Mouse (Mus musculus): ENCODE data around the gene Sh3bp4.

Gene Sh3bp4

DNA sequence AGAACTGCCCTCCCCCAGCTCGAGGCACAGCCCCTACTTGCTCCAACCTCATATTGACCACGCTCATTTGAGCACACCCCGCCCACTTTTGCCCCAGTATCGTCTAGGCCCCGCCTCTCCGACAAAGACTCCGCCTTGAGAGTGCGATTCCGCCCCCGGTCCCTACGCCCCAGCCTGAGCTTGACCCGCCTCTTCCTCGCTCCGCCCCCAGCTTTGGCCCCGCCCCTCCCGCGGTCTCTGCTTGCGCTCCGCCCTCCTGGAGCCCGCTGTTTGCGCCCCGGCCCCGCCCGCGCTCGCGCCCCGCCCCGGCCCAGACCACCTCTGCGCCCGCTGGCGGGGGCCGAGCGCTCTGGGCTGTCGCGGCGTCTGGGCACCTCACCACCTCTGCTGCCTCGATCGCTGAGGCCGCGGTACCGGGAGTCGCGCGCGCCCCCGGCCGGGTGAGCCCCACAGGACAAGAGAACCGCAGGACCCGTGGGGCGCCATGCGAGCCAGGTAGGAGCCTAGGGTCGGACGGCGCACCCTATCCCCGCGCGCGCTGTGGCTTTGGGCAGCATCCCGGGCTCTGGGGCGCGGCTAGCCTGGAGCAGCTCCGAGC, at the start of gene Sh3bp4:
Sh3bp4 (plus strand) TSS at position 313 of the 598 bp plus-strand sequence.
- DNase-seq (ENCODE audit: extremely low spot score, low read depth, low spot score): peak; percentile 91

DNA sequence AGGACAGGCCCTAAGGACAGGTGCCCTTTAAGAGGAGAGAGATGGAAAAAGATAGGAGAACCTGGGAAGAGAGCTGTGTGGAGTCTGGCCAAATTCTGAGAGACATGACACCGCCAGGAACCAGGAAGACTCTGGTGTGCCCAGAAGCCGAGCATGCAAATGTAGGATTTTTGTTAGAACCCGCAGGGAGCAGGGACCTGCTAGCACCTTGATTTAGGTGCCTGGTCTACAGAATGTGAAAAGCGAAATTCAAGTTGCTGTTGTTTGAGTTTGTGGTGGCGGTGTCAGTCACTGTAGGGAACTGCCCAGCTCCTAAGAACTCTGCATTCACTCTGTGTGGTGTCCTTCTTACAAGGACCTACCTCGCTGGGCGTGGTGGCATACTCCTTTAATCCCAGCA, 47.2 kb upstream of the Sh3bp4 start:
- DNase-seq (ENCODE audit: extremely low spot score, low read depth, low spot score): no peak

DNA sequence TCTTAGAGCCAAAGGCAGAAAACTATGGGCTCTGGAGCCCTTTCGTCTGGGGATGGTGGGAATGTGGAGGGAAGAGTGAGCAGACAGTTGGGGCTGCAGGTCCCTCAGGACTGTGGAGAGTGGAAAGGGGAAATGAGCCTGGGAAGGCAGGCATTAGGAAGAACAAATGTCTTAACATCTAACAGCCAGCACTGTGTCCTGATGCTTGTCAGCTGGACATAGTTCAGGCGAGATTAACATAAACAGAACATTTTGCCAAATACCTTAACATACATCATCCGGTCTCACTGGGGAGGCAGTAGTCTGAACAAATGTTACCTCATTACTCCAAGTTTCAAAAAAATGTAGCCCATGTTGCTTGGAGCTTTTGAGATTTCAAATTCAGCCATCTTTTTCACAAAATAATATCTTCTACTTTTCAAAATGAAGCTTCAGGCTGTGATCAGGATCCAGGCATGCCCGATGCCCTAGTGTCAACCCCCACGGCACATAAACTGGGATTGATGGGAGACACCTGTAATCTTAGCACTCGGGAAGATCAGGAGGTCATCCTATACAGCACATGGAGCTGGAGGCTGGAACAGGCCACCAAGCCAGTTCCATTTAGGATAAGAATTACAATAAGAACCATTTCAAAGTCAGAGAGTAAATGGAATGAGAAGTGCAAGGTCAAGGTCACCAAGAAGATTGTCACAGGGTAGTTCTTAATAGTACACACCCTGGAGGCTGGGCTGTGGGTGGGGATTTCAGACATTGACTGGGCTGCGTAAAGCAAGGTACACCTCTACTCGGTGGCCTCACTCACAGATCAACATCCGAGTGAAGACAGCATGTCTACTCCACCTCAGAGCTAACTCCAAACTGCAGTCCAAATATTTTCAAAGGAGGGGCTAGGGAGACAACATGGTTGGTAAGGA, 45.3 kb upstream of the Sh3bp4 start:
- DNase-seq (ENCODE audit: extremely low spot score, low read depth, low spot score): no peak

DNA sequence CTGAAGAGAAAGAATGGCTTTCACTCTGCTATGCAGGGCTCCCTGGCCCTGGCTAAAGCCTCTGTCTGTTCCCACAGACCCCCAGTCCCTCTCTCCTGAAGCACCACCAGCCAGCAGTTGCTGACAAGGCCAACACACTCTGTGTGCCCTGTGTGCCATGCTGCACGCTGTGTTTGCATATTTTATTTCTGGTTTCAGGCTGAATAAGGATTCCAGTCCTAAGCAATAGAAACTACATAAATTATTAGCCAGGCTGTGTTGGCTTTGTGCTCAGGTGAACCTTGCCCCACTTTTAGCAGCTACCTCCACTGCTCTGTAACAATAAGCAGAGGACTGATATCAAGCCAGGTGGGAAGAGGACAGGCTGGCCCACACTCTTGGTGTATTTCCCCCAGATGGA, 44.2 kb upstream of the Sh3bp4 start:
- DNase-seq (ENCODE audit: extremely low spot score, low read depth, low spot score): no peak

DNA sequence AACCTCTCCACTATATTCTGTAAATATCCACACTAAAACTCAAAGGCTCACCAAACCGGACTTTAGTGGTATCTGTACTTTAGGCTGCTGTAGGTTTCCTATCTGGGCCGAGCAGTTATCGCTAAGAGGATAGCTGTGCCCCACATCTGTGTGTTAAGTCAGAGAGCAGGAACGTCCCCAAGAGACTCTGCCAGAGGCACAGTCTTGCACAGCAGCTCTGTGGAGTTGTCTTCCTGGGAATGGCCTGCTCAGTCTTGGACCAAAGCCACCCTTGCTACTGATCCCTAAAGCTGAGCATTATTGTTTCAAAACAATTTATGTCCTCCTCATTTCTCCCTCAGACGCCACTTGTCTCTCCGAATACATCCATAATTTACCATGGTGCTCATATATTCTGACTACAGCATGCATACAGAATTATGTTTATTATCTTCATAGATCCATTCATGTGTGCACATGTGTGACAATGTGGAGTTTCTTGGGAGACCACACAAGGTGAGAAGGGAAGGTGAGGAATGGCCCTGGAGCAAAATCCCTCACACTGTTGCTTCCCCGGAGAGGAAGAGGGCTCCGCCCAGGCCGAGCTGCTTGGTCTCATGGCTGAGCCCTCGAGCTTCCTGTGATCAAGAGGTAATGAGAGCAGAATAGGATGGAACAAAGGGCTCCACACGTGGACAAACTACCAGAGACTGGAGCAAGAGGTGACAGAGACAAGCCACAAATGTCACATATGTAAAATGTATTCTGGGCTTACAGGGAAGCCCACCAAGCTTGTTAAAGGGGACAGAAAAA, 40.9 kb upstream of the Sh3bp4 start:
- DNase-seq (ENCODE audit: extremely low spot score, low read depth, low spot score): no peak

DNA sequence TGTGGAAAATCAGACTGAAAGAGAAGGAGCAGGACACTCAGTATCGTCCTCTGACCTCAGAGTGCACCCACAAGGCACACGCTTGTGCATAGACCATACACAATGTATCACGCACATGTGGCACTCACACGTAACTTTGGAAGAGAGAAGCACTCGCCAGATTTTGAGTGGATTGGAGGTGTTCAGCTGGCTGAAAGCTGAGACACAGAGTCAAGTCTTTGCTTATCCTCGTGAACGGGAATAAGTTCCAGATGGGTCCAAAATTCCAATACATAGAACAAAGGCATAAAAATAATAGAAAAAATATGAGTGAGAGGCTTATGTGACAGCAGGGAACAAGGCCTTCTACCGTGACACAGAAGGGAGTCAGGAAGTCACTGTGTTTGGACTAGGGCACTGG, 36.6 kb upstream of the Sh3bp4 start:
- DNase-seq (ENCODE audit: extremely low spot score, low read depth, low spot score): no peak

DNA sequence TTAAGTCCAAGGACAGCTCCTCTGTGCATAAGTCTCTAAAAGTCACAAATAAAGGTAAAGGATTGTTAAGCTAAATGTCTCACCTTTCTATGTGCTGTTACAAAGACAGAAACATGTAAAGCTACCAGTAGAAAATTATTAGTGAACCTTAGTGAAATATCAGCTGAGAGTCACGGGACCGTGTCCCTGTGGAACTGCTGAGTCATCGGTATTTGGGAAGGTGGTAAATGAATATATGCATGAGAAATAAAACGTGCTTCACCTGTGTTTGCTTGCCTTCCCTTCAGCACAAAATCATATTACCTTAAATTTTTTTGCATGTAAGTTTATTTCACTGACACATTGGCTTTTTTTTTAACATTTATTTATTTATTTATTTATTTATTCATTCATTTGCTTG, 36.2 kb upstream of the Sh3bp4 start:
- no peak for DNase-seq (ENCODE audit: extremely low spot score, low read depth, low spot score)

DNA sequence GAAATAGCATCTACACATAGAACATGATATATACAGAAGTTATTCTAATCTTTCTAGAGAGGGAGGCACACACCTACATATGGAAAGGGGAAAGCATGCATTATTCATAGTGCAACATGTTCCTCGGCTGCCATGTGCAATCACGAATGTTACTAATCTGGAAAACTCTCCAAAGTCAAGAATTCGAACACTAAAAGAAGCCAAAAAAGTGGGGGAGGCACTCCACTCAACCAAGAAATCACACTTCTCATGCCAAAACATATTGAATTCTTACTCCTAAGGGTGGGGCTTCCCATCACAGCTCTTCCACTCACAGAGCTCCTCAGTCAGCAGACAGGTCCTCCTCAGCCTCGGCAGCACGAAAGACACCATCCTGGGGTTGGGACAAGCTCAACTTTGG, 35.1 kb upstream of the Sh3bp4 start:
- no peak for DNase-seq (ENCODE audit: extremely low spot score, low read depth, low spot score)

DNA sequence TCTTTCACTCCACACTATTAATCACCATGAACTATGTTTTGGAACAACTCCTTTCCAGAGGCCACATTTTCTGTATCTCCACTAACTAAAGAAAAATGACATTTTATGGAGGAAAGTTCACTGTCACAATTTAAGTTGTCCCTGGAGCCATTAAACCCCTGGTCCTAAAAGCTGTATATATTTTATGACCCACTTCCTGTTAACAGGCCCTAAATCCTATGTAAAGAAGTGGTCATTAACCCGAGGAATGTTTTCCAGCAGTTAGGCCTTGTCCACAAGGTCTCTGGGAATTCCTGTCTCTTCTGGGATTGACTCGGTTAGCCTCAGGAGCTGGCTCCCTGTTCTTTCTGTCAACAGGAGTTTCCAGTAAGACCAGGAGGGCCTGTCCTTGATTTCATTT, 30.4 kb upstream of the Sh3bp4 start:
- peak; percentile 85 for DNase-seq (ENCODE audit: extremely low spot score, low read depth, low spot score)

DNA sequence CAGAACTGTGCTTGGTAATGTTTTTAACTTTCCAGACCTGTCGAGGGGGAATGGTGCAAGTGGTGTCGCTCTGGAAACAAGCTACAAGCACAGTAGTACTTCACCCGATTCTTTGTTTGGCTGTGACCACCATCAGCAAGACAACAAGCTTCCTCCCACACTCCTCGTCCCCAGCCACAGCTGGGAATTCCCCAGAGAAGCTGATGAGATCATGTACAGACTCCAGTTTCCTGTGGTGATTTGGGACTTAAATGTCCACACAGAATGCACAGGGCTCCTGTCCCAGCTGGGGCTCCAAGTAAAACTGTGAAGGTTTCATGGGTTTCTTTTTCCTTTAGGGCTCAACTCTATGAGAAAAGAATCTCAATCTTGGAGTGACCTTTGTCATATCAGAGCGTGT, 28.9 kb upstream of the Sh3bp4 start:
- DNase-seq (ENCODE audit: extremely low spot score, low read depth, low spot score): no peak

DNA sequence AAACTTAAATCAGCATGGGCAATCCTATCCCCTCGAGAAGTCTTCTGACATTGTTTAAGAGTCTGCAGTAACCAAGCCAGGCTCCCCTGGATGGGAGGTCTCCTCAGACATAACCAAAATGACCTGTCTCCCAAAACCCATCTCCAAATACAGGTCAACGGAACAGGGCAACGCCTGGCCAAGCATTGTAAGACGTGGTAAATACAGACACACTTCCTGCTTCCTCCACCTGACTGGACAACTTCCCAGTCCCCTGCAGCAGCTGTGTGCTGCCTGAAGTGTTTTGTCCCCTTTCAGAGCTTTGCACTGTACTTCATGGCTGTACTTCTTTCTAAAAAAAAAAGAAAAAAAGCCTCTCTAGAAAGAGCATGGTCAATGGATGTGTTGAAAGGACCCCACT, 28.1 kb upstream of the Sh3bp4 start:
- DNase-seq (ENCODE audit: extremely low spot score, low read depth, low spot score): no peak

DNA sequence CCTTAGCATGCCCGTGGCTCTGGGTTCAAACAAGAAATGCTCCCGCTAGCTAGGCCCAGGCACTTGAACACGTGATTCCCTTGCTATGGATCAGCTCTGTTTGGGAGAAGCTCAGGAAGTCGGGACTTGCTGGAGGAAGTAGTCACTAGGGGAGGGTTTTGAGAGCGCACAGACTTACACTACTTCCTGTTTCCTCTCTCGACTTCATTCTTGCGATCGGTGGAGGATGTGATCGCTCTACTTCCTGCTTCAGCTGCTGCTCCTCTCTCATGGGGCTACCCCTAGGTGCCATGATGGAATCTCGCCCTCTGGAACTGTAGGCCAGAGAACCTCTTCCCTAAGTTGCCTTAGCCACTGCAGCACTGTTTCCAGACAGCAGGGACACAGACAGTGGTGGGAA, 27.3 kb upstream of the Sh3bp4 start:
- DNase-seq (ENCODE audit: extremely low spot score, low read depth, low spot score): no peak

DNA sequence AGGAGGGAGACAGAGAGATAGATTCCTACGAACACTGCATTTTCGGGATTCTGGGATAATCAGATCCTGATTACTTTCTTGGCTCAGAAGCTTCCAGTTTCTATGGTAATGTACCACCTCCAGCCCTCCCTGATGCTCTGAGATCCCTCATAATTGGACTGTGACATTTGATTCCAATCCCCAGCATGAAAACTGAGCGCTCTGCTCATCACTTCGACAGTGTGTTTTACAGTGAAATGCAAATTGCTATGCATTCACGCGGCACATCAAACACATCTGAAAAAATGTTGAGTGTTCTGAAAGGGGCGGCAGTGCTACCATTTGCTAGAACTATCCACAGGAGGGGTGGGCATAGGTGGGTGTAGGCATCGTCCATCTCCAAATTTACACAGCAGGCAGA, 24.8 kb upstream of the Sh3bp4 start:
- no peak for DNase-seq (ENCODE audit: extremely low spot score, low read depth, low spot score)

DNA sequence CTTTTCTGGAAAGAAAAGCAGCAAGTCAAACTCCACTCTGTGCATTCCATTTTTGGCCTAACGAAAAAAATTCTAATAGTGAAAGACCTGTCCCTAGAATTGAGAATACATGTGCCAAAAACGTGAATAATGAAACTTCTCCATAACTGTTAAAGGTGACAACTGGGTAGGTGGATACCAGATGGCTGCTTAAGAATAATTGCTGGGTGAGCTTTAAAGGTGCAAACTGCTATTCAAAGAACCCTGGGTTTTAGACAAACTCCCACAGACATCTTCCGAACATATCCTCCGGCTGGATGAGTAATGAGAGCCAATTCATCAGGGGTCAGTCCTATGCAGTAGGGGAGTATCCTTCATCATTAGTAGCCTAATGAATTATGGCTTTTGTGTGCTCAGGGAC, 20.7 kb upstream of the Sh3bp4 start:
- no peak for DNase-seq (ENCODE audit: extremely low spot score, low read depth, low spot score)

DNA sequence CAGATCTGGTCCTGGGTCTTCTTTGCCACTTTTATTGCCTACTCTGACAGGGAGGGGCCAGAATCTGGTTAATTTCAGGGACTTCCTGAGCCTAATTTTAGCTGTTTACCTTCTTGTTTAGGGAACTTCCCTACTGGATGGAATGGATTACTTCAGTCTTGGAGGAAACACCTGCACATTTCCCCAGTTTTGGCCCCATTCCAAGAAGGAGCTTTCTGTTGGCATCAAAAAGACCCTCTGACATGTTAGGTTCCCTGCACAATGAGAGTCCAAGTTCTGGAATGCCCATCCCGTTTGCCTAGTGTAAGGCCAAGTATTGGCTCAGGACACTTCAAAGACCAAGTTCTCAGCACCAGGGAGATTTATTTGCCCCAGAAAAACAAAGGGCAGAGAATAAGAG, 14.0 kb upstream of the Sh3bp4 start:
- no peak for DNase-seq (ENCODE audit: extremely low spot score, low read depth, low spot score)

DNA sequence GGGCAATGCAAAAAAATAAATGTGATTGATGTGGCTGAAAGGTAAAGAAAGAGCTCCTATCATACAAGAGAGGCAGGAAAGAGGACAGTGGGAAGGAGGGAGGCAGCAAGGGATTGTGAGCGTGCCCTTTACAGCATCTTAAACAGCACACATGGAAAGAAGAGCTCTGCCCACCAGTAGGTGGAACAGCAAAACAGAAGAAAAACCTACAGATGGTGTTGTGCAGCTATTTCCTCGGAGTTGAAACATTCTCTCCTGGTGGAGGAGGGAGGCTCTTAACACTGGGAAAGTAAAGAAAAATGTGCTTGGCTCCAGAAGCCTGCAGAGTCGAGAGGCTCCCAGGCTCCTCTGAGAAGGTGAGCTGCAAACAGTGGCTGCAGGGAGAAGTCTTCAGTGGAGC, 12.8 kb upstream of the Sh3bp4 start:
- no peak for DNase-seq (ENCODE audit: extremely low spot score, low read depth, low spot score)

DNA sequence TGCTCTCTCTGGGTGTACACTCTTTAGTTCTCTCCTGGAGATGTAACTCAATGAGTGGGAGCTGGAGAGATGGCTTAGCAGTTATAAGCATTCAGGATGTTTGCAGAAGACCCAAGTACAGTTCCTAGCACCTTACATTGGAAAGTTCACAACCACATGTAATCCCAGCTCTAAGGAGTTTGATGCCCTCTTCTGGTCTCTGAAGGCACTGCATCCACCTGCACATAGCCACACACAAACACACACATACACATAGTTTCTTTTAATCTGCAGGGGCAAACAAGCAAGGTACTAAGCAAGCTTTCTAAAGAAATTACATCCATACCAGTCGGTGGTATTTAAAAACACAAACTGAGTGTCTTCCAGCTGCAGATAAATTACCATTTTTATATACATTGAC, 12.2 kb upstream of the Sh3bp4 start:
- DNase-seq (ENCODE audit: extremely low spot score, low read depth, low spot score): no peak

DNA sequence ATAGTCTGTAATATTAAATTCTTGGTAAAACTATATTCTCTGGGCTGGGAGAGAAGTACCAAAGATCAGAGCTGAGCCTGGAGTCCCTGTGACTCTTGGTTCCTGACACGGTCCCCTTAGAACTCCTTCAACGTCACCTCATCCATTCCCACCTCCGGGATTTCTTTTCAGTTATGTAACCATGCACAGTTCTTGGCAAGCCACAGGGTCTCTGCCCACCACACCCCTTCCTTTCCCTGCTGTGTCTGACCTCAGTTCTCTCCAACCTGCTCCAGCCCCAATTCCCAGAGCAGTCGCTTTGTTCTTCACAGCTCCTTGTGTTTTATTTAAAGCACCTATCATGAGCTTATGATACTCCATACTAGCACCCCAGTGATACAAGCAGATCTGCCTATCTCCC, 7.2 kb upstream of the Sh3bp4 start:
- DNase-seq (ENCODE audit: extremely low spot score, low read depth, low spot score): no peak

DNA sequence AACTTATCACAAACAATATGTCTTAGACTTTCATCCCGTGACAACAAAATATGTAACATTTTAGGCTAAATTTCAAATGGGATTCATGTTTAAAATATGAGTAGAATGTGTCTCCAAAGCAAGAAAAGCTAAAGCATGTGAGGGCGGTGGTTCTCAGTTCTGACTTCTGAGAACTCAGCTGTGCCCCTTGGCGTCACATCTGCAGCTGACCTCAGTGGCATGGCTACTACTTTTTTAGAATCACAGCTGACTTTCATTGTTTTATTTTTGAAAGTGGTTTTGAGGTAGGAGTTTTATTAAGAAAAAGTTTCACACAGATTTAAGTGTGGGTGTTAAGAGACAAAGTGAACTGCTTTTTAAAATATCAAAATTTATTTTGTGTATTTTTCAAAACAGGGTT, 6.4 kb upstream of the Sh3bp4 start:
- DNase-seq (ENCODE audit: extremely low spot score, low read depth, low spot score): no peak

DNA sequence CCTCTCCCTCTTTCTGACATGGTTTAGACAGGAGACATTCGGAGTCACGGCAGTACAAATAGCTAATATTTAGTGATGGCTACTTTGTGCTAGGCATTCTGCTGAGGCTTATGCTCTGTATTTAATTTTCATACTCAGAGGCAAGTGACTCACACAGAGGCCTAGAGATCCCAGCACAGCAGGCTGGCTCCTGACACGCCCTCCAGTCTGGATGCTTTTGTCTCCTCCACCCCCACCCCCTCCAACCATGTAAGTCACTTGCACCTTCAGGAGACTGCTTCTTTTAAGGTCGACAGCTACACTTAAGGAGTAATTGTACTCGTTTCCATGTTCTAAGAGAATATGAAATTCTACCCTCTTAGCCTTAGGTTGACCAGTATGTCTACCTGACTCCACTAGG, 1.4 kb upstream of the Sh3bp4 start:
- DNase-seq (ENCODE audit: extremely low spot score, low read depth, low spot score): no peak

DNA sequence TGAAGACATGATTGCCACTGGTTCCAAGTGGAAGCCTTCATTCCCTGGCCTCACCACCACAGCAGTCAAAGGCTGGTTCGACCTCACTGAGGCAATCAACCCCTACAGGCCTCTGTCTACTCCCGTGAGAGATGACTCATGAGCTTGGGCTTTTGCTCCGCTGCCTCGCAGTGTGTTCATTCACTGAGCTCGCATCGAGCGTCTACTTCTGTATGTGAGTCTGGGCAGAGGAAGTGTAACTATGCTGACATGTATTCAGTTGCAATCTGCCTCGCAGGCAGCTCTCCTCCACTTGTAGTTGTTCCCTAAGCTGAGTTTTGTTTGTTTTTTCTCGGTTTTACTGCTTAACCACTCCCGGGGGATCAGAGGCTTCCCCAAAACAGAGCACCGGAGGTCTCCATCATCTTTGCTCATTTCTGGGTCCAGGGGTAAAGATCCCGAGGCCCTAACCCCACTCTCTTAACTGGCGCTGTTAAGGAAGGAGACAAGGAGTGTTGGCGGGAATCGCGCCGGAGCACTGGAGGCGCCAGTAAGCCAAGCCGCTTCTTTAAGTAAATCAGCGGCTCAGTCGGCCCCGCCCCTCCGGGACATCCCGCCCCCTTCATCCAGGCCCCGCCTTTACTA, 624 bp upstream of the Sh3bp4 start:
- no peak for DNase-seq (ENCODE audit: extremely low spot score, low read depth, low spot score)

Measured in hindlimb bud, embryonic 11.5 days (tissue).